Mouse (Mus musculus): ENCODE measurements at regions not wholly inside any gene's neighbourhood (a gene's known extent, or its start where the extent isn't known, plus 50 kb on each side); places are given as distances from the start of the nearest gene placed in this dataset.
"Not testable (repeated sequence)": the region's sequence is repeated elsewhere in the genome, so short reads cannot be mapped to it uniquely, and the experiment has no call there.

- 86% methylated on average over 5 of the region's 5 CpGs for WGBS
Observed at GRCm38 (mm10) chr1:185929761-185930160, 187.3 kb downstream of the Lyplal1 start.

DNA sequence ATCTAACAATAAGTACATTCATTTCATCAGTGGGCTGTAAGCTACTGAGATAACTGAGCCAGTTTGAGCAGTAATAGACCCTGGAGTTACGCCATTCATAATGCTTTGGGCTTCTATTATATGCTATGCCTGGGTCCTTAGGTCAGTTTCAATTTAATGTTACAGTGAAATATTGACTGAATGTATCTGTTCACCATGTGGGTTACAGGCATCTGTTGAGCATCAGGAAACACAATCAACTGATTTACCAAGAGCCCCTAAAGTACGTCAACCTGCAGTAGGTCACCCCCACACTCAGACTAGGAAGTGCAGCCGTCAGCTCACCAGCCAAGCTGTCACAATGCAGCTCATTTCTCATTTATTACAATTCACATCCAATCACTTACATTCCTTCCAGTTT is 183.5 kb downstream of the Lyplal1 start:
- H3K4me3 ChIP-seq (ENCODE audit: insufficient read depth, low read depth, low read length): no peak overlapping the region
- H3K36me3 ChIP-seq (ENCODE audit: control insufficient read depth, insufficient read depth, low read length): no peaks in the 10 kb centered on the region
- no peaks in the 10 kb centered on the region for H3K27me3 ChIP-seq (ENCODE audit: control insufficient read depth, insufficient read depth, low read length)
- H3K79me2 ChIP-seq (ENCODE audit: control insufficient read depth, insufficient read depth, low read length): no peaks in the 10 kb centered on the region
- DNase-seq (ENCODE audit: extremely low read depth, low read depth, low spot score): no peak
- TF ChIP-seq POLR2A (IDR thresholded peaks at IDR 0.05; ENCODE audit: extremely low read depth, insufficient read depth, low read length) (no peak), CTCF (IDR thresholded peaks at IDR 0.05; ENCODE audit: low read depth, low read length) (no peak)
- WGBS: 94% methylated on average over 3 of the region's 3 CpGs
- H3K4me1 ChIP-seq (ENCODE audit: control insufficient read depth, insufficient read depth, low read length): no peaks in the 10 kb centered on the region
- H3K27ac ChIP-seq (replicated peaks; ENCODE audit: insufficient read depth, low read depth, low read length): no peak overlapping the region
- H3K9ac ChIP-seq (ENCODE audit: low read depth, low read length): no peak overlapping the region

More at GRCm38 (mm10) chr1:185929761-185930160, 187.3 kb downstream of the Lyplal1 start:
- Histone ChIP-seq H3K79me2 (ENCODE audit: control insufficient read depth, insufficient read depth, low read length) (no peaks in the 10 kb centered on the region), H3K27me3 (ENCODE audit: control insufficient read depth, insufficient read depth, low read length) (no peaks in the 10 kb centered on the region), H3K9ac (ENCODE audit: low read depth, low read length) (no peak overlapping the region), H3K4me1 (ENCODE audit: control insufficient read depth, insufficient read depth, low read length) (no peaks in the 10 kb centered on the region), H3K36me3 (ENCODE audit: control insufficient read depth, insufficient read depth, low read length) (no peaks in the 10 kb centered on the region), H3K27ac (replicated peaks; ENCODE audit: insufficient read depth, low read depth, low read length) (no peak overlapping the region), H3K4me3 (ENCODE audit: insufficient read depth, low read depth, low read length) (no peak overlapping the region)
- no peak for DNase-seq (ENCODE audit: extremely low read depth, low read depth, low spot score)
- TF ChIP-seq POLR2A (IDR thresholded peaks at IDR 0.05; ENCODE audit: extremely low read depth, insufficient read depth, low read length) (no peak), CTCF (IDR thresholded peaks at IDR 0.05; ENCODE audit: low read depth, low read length) (no peak)

DNA sequence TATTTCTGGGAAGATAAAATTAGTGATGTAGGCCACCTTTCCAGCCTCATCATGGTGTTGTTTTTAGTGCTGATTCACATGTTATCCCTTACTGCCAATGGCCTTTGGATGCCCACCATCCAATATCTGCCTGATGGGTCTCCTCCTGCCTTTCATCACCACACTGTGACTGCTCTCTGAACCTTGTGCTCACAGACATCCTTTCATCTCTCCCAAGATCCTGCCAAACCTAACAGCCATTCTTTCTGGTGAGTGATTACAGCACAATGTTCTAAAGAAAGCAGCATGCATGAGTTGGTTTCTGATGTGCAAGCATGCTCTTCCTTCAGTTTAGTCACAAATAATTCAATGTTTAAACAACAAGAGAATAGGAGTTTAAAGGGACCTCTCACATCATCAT is 180.1 kb downstream of the Lyplal1 start:
- no peak overlapping the region for H3K27ac ChIP-seq (replicated peaks; ENCODE audit: insufficient read depth, low read depth, low read length)
- no peaks in the 10 kb centered on the region for H3K27me3 ChIP-seq (ENCODE audit: control insufficient read depth, insufficient read depth, low read length)
- H3K4me3 ChIP-seq (ENCODE audit: insufficient read depth, low read depth, low read length): no peak overlapping the region
- no peak for DNase-seq (ENCODE audit: extremely low read depth, low read depth, low spot score)
- no peak for TF ChIP-seq CTCF (IDR thresholded peaks at IDR 0.05; ENCODE audit: low read depth, low read length)
- TF ChIP-seq POLR2A (IDR thresholded peaks at IDR 0.05; ENCODE audit: extremely low read depth, insufficient read depth, low read length): no peak
- H3K36me3 ChIP-seq (ENCODE audit: control insufficient read depth, insufficient read depth, low read length): no peaks in the 10 kb centered on the region
- H3K9ac ChIP-seq (ENCODE audit: low read depth, low read length): no peak overlapping the region
- H3K79me2 ChIP-seq (ENCODE audit: control insufficient read depth, insufficient read depth, low read length): no peaks in the 10 kb centered on the region
- no peaks in the 10 kb centered on the region for H3K4me1 ChIP-seq (ENCODE audit: control insufficient read depth, insufficient read depth, low read length)

DNA sequence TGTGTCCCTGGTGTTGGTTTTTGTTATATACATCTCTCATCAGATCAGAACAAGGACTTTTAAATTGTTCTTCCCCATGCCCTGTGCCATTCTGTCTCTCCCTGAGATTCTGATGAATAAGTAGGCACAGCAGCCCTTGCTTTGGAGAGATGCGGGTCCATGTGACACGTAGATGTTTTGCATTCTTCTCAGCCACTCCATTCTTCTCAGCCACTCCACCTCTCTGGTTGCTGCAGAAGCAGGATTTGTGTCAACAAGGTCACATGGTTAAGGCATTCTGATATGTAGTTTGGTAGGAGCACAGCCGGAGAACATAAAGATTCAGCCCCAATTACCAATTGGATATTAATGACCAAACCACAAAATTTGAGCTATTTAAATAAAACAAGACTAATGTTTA is 177.2 kb downstream of the Lyplal1 start:
- H3K79me2 ChIP-seq (ENCODE audit: control insufficient read depth, insufficient read depth, low read length): no peaks in the 10 kb centered on the region
- H3K4me3 ChIP-seq (ENCODE audit: insufficient read depth, low read depth, low read length): no peak overlapping the region
- no peak for DNase-seq (ENCODE audit: extremely low read depth, low read depth, low spot score)
- no peaks in the 10 kb centered on the region for H3K4me1 ChIP-seq (ENCODE audit: control insufficient read depth, insufficient read depth, low read length)
- H3K9ac ChIP-seq (ENCODE audit: low read depth, low read length): no peak overlapping the region
- WGBS: 75% methylated on average over 3 of the region's 3 CpGs
- TF ChIP-seq CTCF (IDR thresholded peaks at IDR 0.05; ENCODE audit: low read depth, low read length) (no peak), POLR2A (IDR thresholded peaks at IDR 0.05; ENCODE audit: extremely low read depth, insufficient read depth, low read length) (no peak)
- H3K27ac ChIP-seq (replicated peaks; ENCODE audit: insufficient read depth, low read depth, low read length): no peak overlapping the region
- no peaks in the 10 kb centered on the region for H3K27me3 ChIP-seq (ENCODE audit: control insufficient read depth, insufficient read depth, low read length)
- no peaks in the 10 kb centered on the region for H3K36me3 ChIP-seq (ENCODE audit: control insufficient read depth, insufficient read depth, low read length)

DNA sequence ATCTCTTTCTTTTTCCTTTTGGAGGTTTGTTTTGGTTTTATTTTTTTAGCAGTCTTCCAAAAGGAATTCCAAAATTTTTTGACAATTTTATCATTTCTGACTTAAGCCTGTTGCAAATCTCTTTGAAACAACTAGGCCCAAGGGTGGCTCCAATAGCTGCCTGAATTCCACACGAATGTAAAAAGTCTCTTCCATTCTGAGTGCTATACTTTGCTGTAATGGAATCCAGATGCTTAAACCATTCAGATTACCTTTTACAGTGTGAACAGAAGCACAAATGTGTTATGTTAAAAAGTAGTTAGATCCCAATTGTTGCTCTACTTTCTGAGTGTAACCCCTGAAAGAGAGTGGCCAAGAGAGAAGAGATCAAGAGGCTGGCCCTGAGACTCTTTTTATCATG is 176.6 kb downstream of the Lyplal1 start:
- 83% methylated on average over 1 of the region's 1 CpGs for WGBS
- Histone ChIP-seq H3K4me3 (ENCODE audit: insufficient read depth, low read depth, low read length) (no peak overlapping the region), H3K36me3 (ENCODE audit: control insufficient read depth, insufficient read depth, low read length) (no peaks in the 10 kb centered on the region), H3K27ac (replicated peaks; ENCODE audit: insufficient read depth, low read depth, low read length) (no peak overlapping the region), H3K9ac (ENCODE audit: low read depth, low read length) (no peak overlapping the region), H3K4me1 (ENCODE audit: control insufficient read depth, insufficient read depth, low read length) (no peaks in the 10 kb centered on the region), H3K27me3 (ENCODE audit: control insufficient read depth, insufficient read depth, low read length) (no peaks in the 10 kb centered on the region), H3K79me2 (ENCODE audit: control insufficient read depth, insufficient read depth, low read length) (no peaks in the 10 kb centered on the region)
- no peak for DNase-seq (ENCODE audit: extremely low read depth, low read depth, low spot score)
- TF ChIP-seq POLR2A (IDR thresholded peaks at IDR 0.05; ENCODE audit: extremely low read depth, insufficient read depth, low read length): no peak
- TF ChIP-seq CTCF (IDR thresholded peaks at IDR 0.05; ENCODE audit: low read depth, low read length): no peak

GRCm38 (mm10) chr1:185951163-185951562 is 165.9 kb downstream of the Lyplal1 start:
- H3K79me2 ChIP-seq (ENCODE audit: control insufficient read depth, insufficient read depth, low read length): no peaks in the 10 kb centered on the region
- no peaks in the 10 kb centered on the region for H3K36me3 ChIP-seq (ENCODE audit: control insufficient read depth, insufficient read depth, low read length)
- no peak overlapping the region for H3K4me3 ChIP-seq (ENCODE audit: insufficient read depth, low read depth, low read length)
- no peak for DNase-seq (ENCODE audit: extremely low read depth, low read depth, low spot score)
- TF ChIP-seq POLR2A (IDR thresholded peaks at IDR 0.05; ENCODE audit: extremely low read depth, insufficient read depth, low read length) (no peak), CTCF (IDR thresholded peaks at IDR 0.05; ENCODE audit: low read depth, low read length) (no peak)
- H3K9ac ChIP-seq (ENCODE audit: low read depth, low read length): no peak overlapping the region
- H3K27me3 ChIP-seq (ENCODE audit: control insufficient read depth, insufficient read depth, low read length): no peaks in the 10 kb centered on the region
- no peaks in the 10 kb centered on the region for H3K4me1 ChIP-seq (ENCODE audit: control insufficient read depth, insufficient read depth, low read length)
- 93% methylated on average over 1 of the region's 1 CpGs for WGBS
- no peak overlapping the region for H3K27ac ChIP-seq (replicated peaks; ENCODE audit: insufficient read depth, low read depth, low read length)

DNA sequence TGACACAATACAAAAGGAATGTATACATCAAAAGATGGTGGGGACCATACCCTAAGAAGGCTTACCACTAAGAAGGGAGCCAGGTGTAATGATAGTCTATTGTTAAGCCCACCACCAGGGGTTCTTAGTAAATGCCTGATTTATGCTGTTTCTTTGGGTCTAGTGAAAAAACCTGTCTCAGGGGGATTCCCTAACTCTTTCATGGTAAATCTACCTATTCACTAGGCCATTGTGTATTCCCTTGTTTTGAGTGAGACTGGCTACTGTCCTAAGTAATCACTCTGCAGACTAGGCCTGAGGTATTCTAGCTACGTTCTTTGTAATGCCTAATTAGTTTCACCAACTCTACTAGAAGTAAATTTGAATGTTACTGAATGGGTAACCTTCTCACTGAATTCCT is 161.3 kb downstream of the Lyplal1 start:
- not testable (repeated sequence) for H3K27ac ChIP-seq (replicated peaks; ENCODE audit: insufficient read depth, low read depth, low read length); H3K4me1 ChIP-seq (ENCODE audit: control insufficient read depth, insufficient read depth, low read length); H3K9ac ChIP-seq (ENCODE audit: low read depth, low read length); H3K27me3 ChIP-seq (ENCODE audit: control insufficient read depth, insufficient read depth, low read length); H3K79me2 ChIP-seq (ENCODE audit: control insufficient read depth, insufficient read depth, low read length); DNase-seq (ENCODE audit: extremely low read depth, low read depth, low spot score); H3K36me3 ChIP-seq (ENCODE audit: control insufficient read depth, insufficient read depth, low read length); H3K4me3 ChIP-seq (ENCODE audit: insufficient read depth, low read depth, low read length)
- 63% methylated on average over 1 of the region's 1 CpGs for WGBS

Data from liver, adult 2 months (tissue).